Mouse (Mus musculus) neural tube, embryonic 13.5 days (tissue): Measurements from ENCODE around the gene Dll1. TPM values are rescaled to one million over a fixed set of nuclear protein-coding genes. Genes with fewer than 3 reads are reported as not detected.

Experiments used
- polyA plus RNA-seq: library from polyadenylated mRNA; unstranded; fragments of >200 nt; fragmentation: Nextera tagmentation; extraction: Ambion mirVana; gene quantifications from 2 replicates; pipeline ENCODE4 v1.2.1, GENCODE M21; 2015

Gene Dll1
- polyA plus RNA-seq, 1 experiment from 2014 or later, result 24.2 TPM

Other genes with a start within 250 kb of the Dll1 start
- gene Fam120b, start 19.3 kb upstream of the Dll1 start, polyA plus RNA-seq, result 42.4 and 45.0 TPM in 2 replicates
- 274 and 289 TPM in 2 replicates for gene Psmb1, start 122.9 kb upstream of the Dll1 start, polyA plus RNA-seq
- gene Tbp, start 123.0 kb upstream of the Dll1 start, polyA plus RNA-seq, result 51.4 and 63.3 TPM in 2 replicates
- 71.6 and 77.9 TPM in 2 replicates for gene Pdcd2, start 150.4 kb upstream of the Dll1 start, polyA plus RNA-seq
- gene Prdm9, start 187.5 kb upstream of the Dll1 start, polyA plus RNA-seq, result 2.6 and 2.8 TPM in 2 replicates